Mouse (Mus musculus): ENCODE results near the gene Cox8a. TPM values are rescaled to one million over a fixed set of nuclear protein-coding genes. Genes with fewer than 3 reads are reported as not detected.

Cox8a gene
- polyA plus RNA-seq, 1 experiment, result 562 TPM

- Histone ChIP-seq H3K4me1 (ENCODE audit: control insufficient read depth, insufficient read depth, low read length) (peaks cover 16% of the 10 kb centered on the region), H3K4me3 (ENCODE audit: insufficient read depth, low read length) (peak within 1 kb of the TSS; percentile 91), H3K27ac (ENCODE audit: insufficient read depth, low read depth, low read length) (peak within 1 kb of the TSS; percentile 97)
- TF ChIP-seq POLR2A (IDR thresholded peaks at IDR 0.05; ENCODE audit: borderline replicate concordance, low read depth, low read length) (no peak), CTCF (IDR thresholded peaks at IDR 0.05; ENCODE audit: low read depth, low read length) (no peak)
Measured at GRCm38 (mm10) chr19:7205753-7206736, 11.4 kb downstream of the Cox8a start, which contains the start of gene Otub1. Gene Otub1 (minus strand): TSS chr19:7206316.

- Histone ChIP-seq H3K4me1 (ENCODE audit: control insufficient read depth, insufficient read depth, low read length) (peaks cover 16% of the 10 kb centered on the region), H3K27ac (ENCODE audit: insufficient read depth, low read depth, low read length) (peak overlapping the region; percentile 97), H3K4me3 (ENCODE audit: insufficient read depth, low read length) (peak overlapping the region; percentile 91)
- no peak for TF ChIP-seq CTCF (IDR thresholded peaks at IDR 0.05; ENCODE audit: low read depth, low read length)
- no peak for TF ChIP-seq POLR2A (IDR thresholded peaks at IDR 0.05; ENCODE audit: borderline replicate concordance, low read depth, low read length)
Measured at GRCm38 (mm10) chr19:7205326-7205725, 12.1 kb downstream of the Cox8a start.

- Histone ChIP-seq H3K27ac (ENCODE audit: insufficient read depth, low read depth, low read length) (peak overlapping the region; percentile 97), H3K4me3 (ENCODE audit: insufficient read depth, low read length) (peak overlapping the region; percentile 91), H3K4me1 (ENCODE audit: control insufficient read depth, insufficient read depth, low read length) (peaks cover 16% of the 10 kb centered on the region)
- TF ChIP-seq POLR2A (IDR thresholded peaks at IDR 0.05; ENCODE audit: borderline replicate concordance, low read depth, low read length) (no peak), CTCF (IDR thresholded peaks at IDR 0.05; ENCODE audit: low read depth, low read length) (no peak)
Measured at GRCm38 (mm10) chr19:7204898-7205297, 12.5 kb downstream of the Cox8a start.

GRCm38 (mm10) chr19:7200427-7200826 is 17.0 kb downstream of the Cox8a start:
- Histone ChIP-seq H3K4me3 (ENCODE audit: insufficient read depth, low read length) (no peak overlapping the region), H3K27ac (ENCODE audit: insufficient read depth, low read depth, low read length) (no peak overlapping the region), H3K4me1 (ENCODE audit: control insufficient read depth, insufficient read depth, low read length) (peaks cover 10% of the 10 kb centered on the region)
- TF ChIP-seq POLR2A (IDR thresholded peaks at IDR 0.05; ENCODE audit: borderline replicate concordance, low read depth, low read length), result no peak
- TF ChIP-seq CTCF (IDR thresholded peaks at IDR 0.05; ENCODE audit: low read depth, low read length), result no peak

GRCm38 (mm10) chr19:7199089-7199488 is 18.3 kb downstream of the Cox8a start:
- Histone ChIP-seq H3K27ac (ENCODE audit: insufficient read depth, low read depth, low read length) (no peak overlapping the region), H3K4me1 (ENCODE audit: control insufficient read depth, insufficient read depth, low read length) (peaks cover 3% of the 10 kb centered on the region), H3K4me3 (ENCODE audit: insufficient read depth, low read length) (no peak overlapping the region)
- TF ChIP-seq POLR2A (IDR thresholded peaks at IDR 0.05; ENCODE audit: borderline replicate concordance, low read depth, low read length), result no peak
- TF ChIP-seq CTCF (IDR thresholded peaks at IDR 0.05; ENCODE audit: low read depth, low read length), result no peak

GRCm38 (mm10) chr19:7197445-7197844 is 20.0 kb downstream of the Cox8a start:
- Histone ChIP-seq H3K4me1 (ENCODE audit: control insufficient read depth, insufficient read depth, low read length) (no peaks in the 10 kb centered on the region), H3K27ac (ENCODE audit: insufficient read depth, low read depth, low read length) (no peak overlapping the region), H3K4me3 (ENCODE audit: insufficient read depth, low read length) (no peak overlapping the region)
- TF ChIP-seq CTCF (IDR thresholded peaks at IDR 0.05; ENCODE audit: low read depth, low read length) (no peak), POLR2A (IDR thresholded peaks at IDR 0.05; ENCODE audit: borderline replicate concordance, low read depth, low read length) (no peak)

DNA sequence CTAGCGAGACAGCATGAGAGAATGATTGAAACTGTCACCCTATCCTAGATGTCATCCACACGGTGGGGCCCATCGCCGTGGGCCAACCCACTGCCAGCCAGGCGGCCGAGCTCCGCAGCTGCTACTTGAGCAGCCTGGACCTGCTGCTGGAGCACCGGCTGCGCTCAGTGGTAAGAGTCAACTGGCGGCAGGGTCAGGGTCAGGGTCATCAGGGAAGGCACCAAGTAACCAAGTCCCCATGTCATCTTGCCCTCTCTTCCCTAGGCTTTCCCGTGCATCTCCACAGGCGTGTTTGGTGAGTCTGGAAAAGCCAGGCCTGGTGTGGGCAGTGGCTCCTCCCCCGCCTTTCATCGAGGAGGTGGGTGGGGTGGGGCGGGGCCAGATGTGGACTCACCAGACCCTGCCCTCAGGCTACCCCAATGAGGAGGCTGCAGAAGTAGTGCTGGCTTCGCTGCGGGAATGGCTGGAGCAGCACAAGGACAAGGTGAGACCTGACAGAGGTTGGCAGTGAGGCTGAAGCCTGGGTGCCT is 20.6 kb downstream of the Cox8a start:
- H3K4me1 ChIP-seq (ENCODE audit: control insufficient read depth, insufficient read depth, low read length), result no peaks in the 10 kb centered on the region
- no peak for TF ChIP-seq POLR2A (IDR thresholded peaks at IDR 0.05; ENCODE audit: borderline replicate concordance, low read depth, low read length)
- no peak for TF ChIP-seq CTCF (IDR thresholded peaks at IDR 0.05; ENCODE audit: low read depth, low read length)
- H3K27ac ChIP-seq (ENCODE audit: insufficient read depth, low read depth, low read length), result no peak overlapping the region
- H3K4me3 ChIP-seq (ENCODE audit: insufficient read depth, low read length), result no peak overlapping the region

DNA sequence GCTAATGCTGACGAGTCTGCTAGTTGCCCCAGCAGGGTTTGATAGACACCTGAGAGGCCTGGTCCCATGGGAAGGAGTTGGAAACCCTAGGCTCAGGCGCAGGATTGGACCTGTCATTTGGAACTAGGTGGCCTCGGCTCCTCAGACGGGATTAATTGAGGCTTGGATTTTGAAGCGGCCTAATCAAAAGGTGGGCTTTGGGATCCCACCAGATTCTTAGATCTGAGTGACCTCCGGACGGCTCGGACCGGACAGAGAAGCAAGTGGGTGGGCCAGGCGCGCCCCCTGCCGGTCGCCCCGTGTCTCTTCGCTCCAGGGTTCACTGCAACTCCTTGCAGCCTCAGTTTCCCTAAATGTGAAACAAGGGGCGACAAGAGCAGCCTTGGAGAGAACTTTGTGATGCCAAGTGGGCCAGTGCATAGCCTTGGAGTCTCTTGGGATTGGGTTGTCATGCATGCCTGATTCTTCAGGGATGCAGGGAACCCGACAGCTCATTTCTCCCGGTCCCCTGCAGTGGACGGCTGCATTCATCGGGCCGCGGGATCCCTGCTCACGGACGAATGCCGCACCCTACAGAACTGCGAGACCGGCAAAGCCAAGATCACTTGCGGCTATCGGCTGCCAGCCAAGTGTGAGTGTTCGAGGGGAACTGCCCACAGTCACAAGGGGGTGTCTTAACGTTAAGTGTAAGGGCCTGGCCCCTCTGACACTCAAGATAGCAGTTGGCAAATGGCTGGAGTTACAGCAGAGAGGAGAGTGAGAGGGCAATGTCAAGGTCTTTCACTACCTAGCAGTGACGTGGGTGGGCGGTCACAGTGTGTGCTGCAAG is 21.3 kb downstream of the Cox8a start:
- Histone ChIP-seq H3K4me3 (ENCODE audit: insufficient read depth, low read length) (no peak overlapping the region), H3K27ac (ENCODE audit: insufficient read depth, low read depth, low read length) (no peak overlapping the region)

DNA sequence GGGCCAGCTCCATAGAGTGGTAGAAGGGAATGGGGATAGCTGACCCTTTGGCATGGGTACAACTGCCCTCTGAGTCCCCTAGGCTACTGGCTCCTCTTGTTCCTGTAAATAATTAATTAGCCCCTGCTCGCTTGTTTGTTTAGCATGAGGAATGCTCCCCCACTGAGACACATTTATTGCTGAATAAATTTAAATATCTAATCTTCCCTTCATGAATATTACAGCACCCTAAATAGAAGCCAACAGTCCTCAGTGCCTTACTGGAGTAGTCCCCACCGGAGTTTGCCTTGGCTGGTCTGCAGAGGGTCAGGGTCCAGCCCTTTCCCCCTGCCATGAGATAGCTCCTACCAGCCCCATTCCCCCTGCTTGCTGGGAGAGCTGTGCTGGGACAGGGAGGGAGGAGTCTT is 24.9 kb downstream of the Cox8a start:
- no peaks in the 10 kb centered on the region for H3K4me1 ChIP-seq (ENCODE audit: control insufficient read depth, insufficient read depth, low read length)
- H3K27ac ChIP-seq (ENCODE audit: insufficient read depth, low read depth, low read length), result no peak overlapping the region
- H3K4me3 ChIP-seq (ENCODE audit: insufficient read depth, low read length), result no peak overlapping the region
- no peak for TF ChIP-seq CTCF (IDR thresholded peaks at IDR 0.05; ENCODE audit: low read depth, low read length)
- no peak for TF ChIP-seq POLR2A (IDR thresholded peaks at IDR 0.05; ENCODE audit: borderline replicate concordance, low read depth, low read length)

More for the DNA sequence above, 21.3 kb downstream of the Cox8a start:
- no peak for TF ChIP-seq POLR2A (IDR thresholded peaks at IDR 0.05; ENCODE audit: borderline replicate concordance, low read depth, low read length)
- TF ChIP-seq CTCF (IDR thresholded peaks at IDR 0.05; ENCODE audit: low read depth, low read length), result peak; percentile 93
- H3K4me1 ChIP-seq (ENCODE audit: control insufficient read depth, insufficient read depth, low read length), result no peaks in the 10 kb centered on the region

Data from bone marrow macrophage, adult 2 months (primary cell).